Mouse (Mus musculus): ENCODE measurements around the gene Etl4. TPM values are rescaled to one million over a fixed set of nuclear protein-coding genes. Genes with fewer than 3 reads are reported as not detected.

Gene Etl4
- polyA plus RNA-seq, 1 experiment from 2014 or later = 1.5 TPM

DNA sequence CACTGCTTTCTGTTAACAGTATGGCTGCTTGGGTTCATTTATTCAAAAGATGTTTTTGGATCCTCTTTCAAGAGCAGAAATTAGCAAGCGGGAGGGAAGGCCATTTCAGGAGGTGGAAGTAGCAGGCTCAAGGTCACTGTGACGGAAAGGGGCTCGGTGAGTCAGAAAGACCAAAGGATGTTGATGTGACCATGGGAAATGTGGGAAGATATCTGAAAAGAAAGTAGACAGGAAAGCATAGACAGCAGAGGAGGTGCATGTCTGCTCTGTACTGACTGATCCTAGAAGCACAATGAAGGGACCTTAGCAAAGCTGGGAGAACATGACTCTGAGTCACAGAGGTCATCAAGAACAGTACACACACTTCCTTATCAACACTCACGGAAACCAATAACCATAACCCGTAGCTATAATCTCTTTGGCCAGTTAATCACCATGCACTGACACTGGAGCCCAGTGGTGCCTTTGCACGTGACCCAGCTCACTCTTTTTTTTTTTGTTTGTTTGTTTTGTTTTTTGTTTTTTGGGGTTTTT is 866.7 kb downstream of the Etl4 start:
- no peak overlapping the region for H3K4me3 ChIP-seq (ENCODE audit: low read depth, low read length)
- no peaks in the 10 kb centered on the region for H3K4me1 ChIP-seq (ENCODE audit: insufficient read depth)
- no peak for TF ChIP-seq EP300 (IDR thresholded peaks at IDR 0.05; ENCODE audit: low read depth)
- TF ChIP-seq CTCF (IDR thresholded peaks at IDR 0.05; ENCODE audit: low read depth) = no peak
- WGBS (ENCODE audit: insufficient replicate concordance) = 55% methylated on average over 6 of the region's 6 CpGs
- H3K27ac ChIP-seq (ENCODE audit: low read depth) = no peak overlapping the region
- H3K9me3 ChIP-seq (ENCODE audit: low read length) = no peaks in the 10 kb centered on the region
- no peak overlapping the region for H3K9ac ChIP-seq (replicated peaks)
- peak; percentile 68 for ATAC-seq
- H3K27me3 ChIP-seq (ENCODE audit: insufficient read depth, low read length) = no peaks in the 10 kb centered on the region
- DNase-seq = no peak
- H3K4me2 ChIP-seq (ENCODE audit: low read depth, low read length) = no peak overlapping the region
- H3K36me3 ChIP-seq (replicated peaks; ENCODE audit: insufficient read depth, low read length) = no peaks in the 10 kb centered on the region; the same call in 1 of the 2 replicates

DNA sequence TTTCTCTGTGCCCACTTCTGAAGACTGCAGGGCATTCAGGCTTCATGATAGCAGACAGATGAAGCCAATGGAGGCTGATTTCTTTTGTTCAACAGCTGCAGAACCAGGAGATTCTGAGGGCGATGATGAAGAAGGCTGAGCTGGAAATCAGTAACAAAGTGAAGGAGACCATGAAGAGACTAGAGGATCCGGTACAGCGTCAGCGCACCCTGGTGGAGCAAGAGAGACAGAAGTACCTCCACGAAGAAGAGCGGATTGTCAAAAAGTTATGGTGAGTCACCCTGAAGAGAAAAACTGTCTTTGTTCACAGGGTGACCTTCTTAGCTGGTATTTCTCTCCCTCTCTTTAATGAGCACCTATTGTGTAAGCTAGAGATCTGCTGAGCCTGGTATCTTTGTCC is 868.4 kb downstream of the Etl4 start:
- no peak overlapping the region for H3K27ac ChIP-seq (ENCODE audit: low read depth)
- 66% methylated on average over 6 of the region's 6 CpGs for WGBS (ENCODE audit: insufficient replicate concordance)
- H3K4me1 ChIP-seq (ENCODE audit: insufficient read depth) = no peaks in the 10 kb centered on the region
- H3K9me3 ChIP-seq (ENCODE audit: low read length) = no peaks in the 10 kb centered on the region
- H3K4me2 ChIP-seq (ENCODE audit: low read depth, low read length) = no peak overlapping the region
- H3K27me3 ChIP-seq (ENCODE audit: insufficient read depth, low read length) = no peaks in the 10 kb centered on the region
- no peak overlapping the region for H3K4me3 ChIP-seq (ENCODE audit: low read depth, low read length)
- no peak overlapping the region for H3K9ac ChIP-seq (replicated peaks)
- no peak for DNase-seq
- H3K36me3 ChIP-seq (replicated peaks; ENCODE audit: insufficient read depth, low read length) = no peaks in the 10 kb centered on the region; the same call in 1 of the 2 replicates
- TF ChIP-seq CTCF (IDR thresholded peaks at IDR 0.05; ENCODE audit: low read depth) (peak; percentile 48), EP300 (IDR thresholded peaks at IDR 0.05; ENCODE audit: low read depth) (no peak)
- ATAC-seq = no peak

DNA sequence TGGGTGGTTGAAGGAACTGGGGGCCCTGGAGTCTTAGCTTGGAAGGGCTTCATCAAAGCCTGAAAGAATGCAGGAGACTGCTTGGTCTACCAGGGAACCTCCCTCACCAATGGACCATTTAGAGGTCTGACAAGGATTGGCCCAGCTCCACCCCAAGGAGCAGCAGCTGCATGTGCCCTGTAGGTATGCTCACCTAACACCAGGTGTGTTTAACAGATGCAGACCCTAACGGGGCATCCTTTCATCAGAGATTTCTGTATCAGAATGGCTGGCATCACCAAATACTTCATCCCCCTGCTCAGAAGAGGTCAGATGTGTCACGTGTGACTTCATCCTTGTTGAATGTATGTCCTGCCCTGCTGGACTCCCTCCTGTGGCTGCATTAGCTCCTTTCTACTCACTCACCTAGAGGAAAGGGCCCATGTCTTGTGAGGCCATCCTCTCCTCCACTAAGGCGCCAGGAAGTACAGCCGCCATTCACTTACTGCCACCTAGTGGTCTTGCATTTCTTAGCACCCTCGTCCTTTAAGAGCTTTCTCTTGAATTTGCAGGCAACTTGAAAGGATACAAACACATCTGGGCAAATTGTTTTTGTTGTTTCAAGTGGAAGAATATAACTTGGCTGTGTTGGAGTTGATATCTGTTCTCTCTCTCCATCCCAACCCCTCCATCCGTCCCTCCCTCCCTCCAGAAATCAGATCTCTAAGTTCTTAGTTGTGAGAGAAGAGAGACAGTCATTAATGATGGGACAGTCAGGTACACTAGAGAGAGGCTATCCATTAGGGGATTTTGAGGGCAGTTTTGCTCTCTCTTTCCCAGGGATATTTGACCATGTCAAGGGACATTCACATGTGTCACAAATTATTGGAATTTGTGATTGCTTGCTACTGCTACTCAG is 870.2 kb downstream of the Etl4 start:
- Histone ChIP-seq H3K4me2 (ENCODE audit: low read depth, low read length) (no peak overlapping the region), H3K27ac (ENCODE audit: low read depth) (no peak overlapping the region), H3K36me3 (replicated peaks; ENCODE audit: insufficient read depth, low read length) (no peaks in the 10 kb centered on the region; the same call in 1 of the 2 replicates), H3K4me3 (ENCODE audit: low read depth, low read length) (no peak overlapping the region), H3K27me3 (ENCODE audit: insufficient read depth, low read length) (no peaks in the 10 kb centered on the region), H3K9me3 (ENCODE audit: low read length) (no peaks in the 10 kb centered on the region), H3K9ac (replicated peaks) (no peak overlapping the region), H3K4me1 (ENCODE audit: insufficient read depth) (no peaks in the 10 kb centered on the region)
- ATAC-seq = no peak
- DNase-seq = peak; percentile 40
- 32% methylated on average over 6 of the region's 6 CpGs for WGBS (ENCODE audit: insufficient replicate concordance)
- TF ChIP-seq CTCF (IDR thresholded peaks at IDR 0.05; ENCODE audit: low read depth) (peak; percentile 88), EP300 (IDR thresholded peaks at IDR 0.05; ENCODE audit: low read depth) (no peak)

- ATAC-seq = no peak
Measured at GRCm38 (mm10) chr2:20801236-20801890, 891.8 kb downstream of the Etl4 start.

DNA sequence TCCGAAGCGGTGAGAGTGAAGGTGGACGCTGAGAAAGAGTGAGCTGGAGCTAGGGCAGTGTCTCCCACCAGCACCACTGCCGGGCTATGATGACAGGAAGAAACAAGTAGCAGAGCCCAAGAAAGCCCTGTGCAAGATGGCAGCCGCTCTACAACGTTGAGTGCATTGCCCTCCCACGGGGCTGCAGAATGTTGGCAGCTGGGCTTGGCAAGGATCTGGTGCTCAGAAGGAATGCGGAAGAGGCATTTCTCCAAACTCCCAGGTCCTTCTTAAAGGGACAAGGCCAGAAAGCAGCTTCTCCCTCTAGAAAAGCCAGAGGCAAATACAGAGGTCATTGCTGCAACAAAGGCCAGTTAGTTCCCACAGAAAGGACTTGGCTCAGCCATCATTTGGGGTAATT is 901.9 kb downstream of the Etl4 start:
- no peaks in the 10 kb centered on the region for H3K9me3 ChIP-seq (ENCODE audit: low read length)
- ATAC-seq (no peak), DNase-seq (no peak)
- H3K27me3 ChIP-seq (ENCODE audit: insufficient read depth, low read length) = no peaks in the 10 kb centered on the region
- no peak overlapping the region for H3K4me2 ChIP-seq (ENCODE audit: low read depth, low read length)
- H3K9ac ChIP-seq (replicated peaks) = no peak overlapping the region
- H3K4me3 ChIP-seq (ENCODE audit: low read depth, low read length) = no peak overlapping the region
- no peak for TF ChIP-seq CTCF (IDR thresholded peaks at IDR 0.05; ENCODE audit: low read depth)
- WGBS (ENCODE audit: insufficient replicate concordance) = 74% methylated on average over 8 of the region's 8 CpGs
- H3K4me1 ChIP-seq (ENCODE audit: insufficient read depth) = no peaks in the 10 kb centered on the region
- no peak overlapping the region for H3K27ac ChIP-seq (ENCODE audit: low read depth)
- H3K36me3 ChIP-seq (replicated peaks; ENCODE audit: insufficient read depth, low read length) = peaks cover 2% of the 10 kb centered on the region

More at GRCm38 (mm10) chr2:20801236-20801890, 891.8 kb downstream of the Etl4 start:
- Histone ChIP-seq H3K4me2 (ENCODE audit: low read depth, low read length) (no peak overlapping the region), H3K4me3 (ENCODE audit: low read depth, low read length) (no peak overlapping the region), H3K9ac (replicated peaks) (no peak overlapping the region), H3K27ac (ENCODE audit: low read depth) (no peak overlapping the region), H3K9me3 (ENCODE audit: low read length) (no peaks in the 10 kb centered on the region), H3K36me3 (replicated peaks; ENCODE audit: insufficient read depth, low read length) (peaks cover 6% of the 10 kb centered on the region), H3K4me1 (ENCODE audit: insufficient read depth) (no peaks in the 10 kb centered on the region), H3K27me3 (ENCODE audit: insufficient read depth, low read length) (no peaks in the 10 kb centered on the region)
- DNase-seq = no peak
- 78% methylated on average over 8 of the region's 8 CpGs for WGBS (ENCODE audit: insufficient replicate concordance)
- TF ChIP-seq CTCF (IDR thresholded peaks at IDR 0.05; ENCODE audit: low read depth) (no peak), EP300 (IDR thresholded peaks at IDR 0.05; ENCODE audit: low read depth) (no peak)

- Histone ChIP-seq H3K27ac (ENCODE audit: low read depth) (no peak overlapping the region), H3K4me1 (ENCODE audit: insufficient read depth) (no peaks in the 10 kb centered on the region), H3K9ac (replicated peaks) (no peak overlapping the region), H3K9me3 (ENCODE audit: low read length) (no peaks in the 10 kb centered on the region), H3K4me3 (ENCODE audit: low read depth, low read length) (no peak overlapping the region), H3K36me3 (replicated peaks; ENCODE audit: insufficient read depth, low read length) (no peaks in the 10 kb centered on the region), H3K27me3 (ENCODE audit: insufficient read depth, low read length) (no peaks in the 10 kb centered on the region), H3K4me2 (ENCODE audit: low read depth, low read length) (no peak overlapping the region)
- no peak for ATAC-seq
- no peak for DNase-seq
- TF ChIP-seq EP300 (IDR thresholded peaks at IDR 0.05; ENCODE audit: low read depth) = no peak
- TF ChIP-seq CTCF (IDR thresholded peaks at IDR 0.05; ENCODE audit: low read depth) = peak; percentile 43; the same call in 1 of the 2 replicates
- WGBS (ENCODE audit: insufficient replicate concordance) = 75% methylated on average over 2 of the region's 2 CpGs
Measured at GRCm38 (mm10) chr2:20813986-20814385, 904.4 kb downstream of the Etl4 start.

All from liver, postnatal 0 days (tissue).